In genomic region chr2:127831401-127832102, GRCm38 (mm10) we compare ENCODE assay signal across 7 mouse cellular contexts. TPM values are rescaled to one million over a fixed set of nuclear protein-coding genes. Genes with fewer than 3 reads are reported as not detected.
DNase-seq lines count a peak whose midpoint lies in the region; ATAC-seq and TF ChIP-seq lines count a peak whose summit lies in the region.

Gene Bub1 (minus strand): TSS chr2:127831865.

- no peak for TF ChIP-seq POLR2A in heart, adult 2 months (IDR thresholded peaks at IDR 0.05; ENCODE audit: insufficient read depth, low read depth, low read length)

- H3K4me3 ChIP-seq in embryonic facial prominence, embryonic 12.5 days = peak within 1 kb of the TSS; percentile 77
- H3K4me3 ChIP-seq in heart, adult 2 months = peak within 1 kb of the TSS; percentile 45
- H3K4me3 ChIP-seq in limb, embryonic 13.5 days = peak within 1 kb of the TSS; percentile 77
- peak within 1 kb of the TSS; percentile 58 for H3K4me3 ChIP-seq in midbrain, embryonic 16.5 days (ENCODE audit: low read depth, low read length)

- ATAC-seq in embryonic facial prominence, embryonic 12.5 days (ENCODE audit: insufficient number of reproducible peaks, insufficient read depth, low FRiP score, low TSS enrichment) = peak; percentile 90
- peak; percentile 98 for ATAC-seq in limb, embryonic 13.5 days (ENCODE audit: low FRiP score, low read depth)
- ATAC-seq in midbrain, embryonic 16.5 days = peak; percentile 100

- H3K9ac ChIP-seq in embryonic facial prominence, embryonic 12.5 days = peak within 1 kb of the TSS; percentile 62
- peak within 1 kb of the TSS; percentile 42; the same call in 1 of the 2 replicates for H3K9ac ChIP-seq in heart, adult 2 months (ENCODE audit: low read depth, low read length)
- peak within 1 kb of the TSS; percentile 67 for H3K9ac ChIP-seq in limb, embryonic 13.5 days
- H3K9ac ChIP-seq in midbrain, embryonic 16.5 days (ENCODE audit: low read depth, low read length) = peak within 1 kb of the TSS; percentile 62; the same call in 1 of the 2 replicates

- H3K9me3 ChIP-seq in embryonic facial prominence, embryonic 12.5 days = no peaks in the 10 kb centered on the region
- H3K9me3 ChIP-seq in limb, embryonic 13.5 days = no peaks in the 10 kb centered on the region
- no peaks in the 10 kb centered on the region for H3K9me3 ChIP-seq in midbrain, embryonic 16.5 days (replicated peaks; ENCODE audit: control insufficient read depth, low read length, poor library complexity, severe bottlenecking)

- TF ChIP-seq CTCF in heart, adult 2 months (IDR thresholded peaks at IDR 0.05) = peak; percentile 37

- WGBS in embryonic facial prominence, embryonic 12.5 days = under 1% methylated on average over 56 of the region's 56 CpGs
- WGBS in heart, adult 2 months = under 1% methylated on average over 56 of the region's 56 CpGs
- under 1% methylated on average over 56 of the region's 56 CpGs for WGBS in limb, embryonic 13.5 days
- under 1% methylated on average over 56 of the region's 56 CpGs for WGBS in midbrain, embryonic 16.5 days

- 0 out of 2 replicates have a peak, but pooled peaks cover 5% of the 10 kb centered on the region for H3K36me3 ChIP-seq in embryonic facial prominence, embryonic 12.5 days
- H3K36me3 ChIP-seq in heart, adult 2 months (ENCODE audit: control insufficient read depth, insufficient read depth, low read length) = no peaks in the 10 kb centered on the region
- 0 out of 2 replicates have a peak, but pooled peaks cover 6% of the 10 kb centered on the region for H3K36me3 ChIP-seq in limb, embryonic 13.5 days
- no peaks in the 10 kb centered on the region for H3K36me3 ChIP-seq in midbrain, embryonic 16.5 days (ENCODE audit: control insufficient read depth, insufficient read depth, low read length)

- DNase-seq in adrenal gland, postnatal 25 days = peak; percentile 97
- peak; percentile 92 to 93 for DNase-seq in heart, adult 2 months
- peak; percentile 91 to 94 for DNase-seq in kidney, adult 8-10 months
- DNase-seq in spleen, postnatal 10 days (ENCODE audit: low spot score in 2 of 2) = peak; percentile 91 to 97

- intact Hi-C loops in heart, adult 2 months (cut with DNase I) = no loop called here

- H3K79me2 ChIP-seq in heart, adult 2 months (replicated peaks; ENCODE audit: control insufficient read depth, insufficient read depth, low read length) = no peaks in the 10 kb centered on the region

- 0 out of 2 replicates have a peak within 1 kb of the TSS, but pooled peaks have one; percentile 50 for H3K27ac ChIP-seq in embryonic facial prominence, embryonic 12.5 days
- no peak within 1 kb of the TSS for H3K27ac ChIP-seq in heart, adult 2 months
- H3K27ac ChIP-seq in limb, embryonic 13.5 days = no peak within 1 kb of the TSS
- peak within 1 kb of the TSS; percentile 68 for H3K27ac ChIP-seq in midbrain, embryonic 16.5 days (ENCODE audit: low read length)

- no peaks in the 10 kb centered on the region for H3K27me3 ChIP-seq in embryonic facial prominence, embryonic 12.5 days
- no peaks in the 10 kb centered on the region for H3K27me3 ChIP-seq in heart, adult 2 months (ENCODE audit: control insufficient read depth, insufficient read depth, low read length)
- H3K27me3 ChIP-seq in limb, embryonic 13.5 days = 0 out of 2 replicates have a peak, but pooled peaks cover 5% of the 10 kb centered on the region
- no peaks in the 10 kb centered on the region for H3K27me3 ChIP-seq in midbrain, embryonic 16.5 days (ENCODE audit: control insufficient read depth, insufficient read depth, low read depth, low read length)

- H3K4me2 ChIP-seq in embryonic facial prominence, embryonic 12.5 days (replicated peaks) = peak within 1 kb of the TSS; percentile 65
- H3K4me2 ChIP-seq in limb, embryonic 13.5 days (replicated peaks) = peak within 1 kb of the TSS; percentile 81
- H3K4me2 ChIP-seq in midbrain, embryonic 16.5 days (ENCODE audit: low read length) = peak within 1 kb of the TSS; percentile 85

- peaks cover 10% of the 10 kb centered on the region for H3K4me1 ChIP-seq in embryonic facial prominence, embryonic 12.5 days
- no peaks in the 10 kb centered on the region for H3K4me1 ChIP-seq in heart, adult 2 months (ENCODE audit: control insufficient read depth, insufficient read depth, low read length)
- H3K4me1 ChIP-seq in limb, embryonic 13.5 days = peaks cover 10% of the 10 kb centered on the region
- peaks cover 11% of the 10 kb centered on the region for H3K4me1 ChIP-seq in midbrain, embryonic 16.5 days (ENCODE audit: control insufficient read depth, insufficient read depth, low read length)

- TF ChIP-seq EP300 in heart, adult 2 months (IDR thresholded peaks at IDR 0.05; ENCODE audit: insufficient read depth, low read depth, low read length) = no peak

RNA-seq across cellular contexts. Expression of gene Bub1, which starts in this region (rescaled TPM):
- 3.4 and 5.1 TPM in 2 replicates for total RNA-seq in adrenal gland, postnatal 25 days (2021)
- 69.4 and 71.8 TPM in 2 replicates for polyA plus RNA-seq in embryonic facial prominence, embryonic 12.5 days (2016; fragmentation: Nextera tagmentation; extraction: Ambion mirVana)
- under 1 TPM in 1 of 2 experiments, not detected in 1; 0.29 TPM for total RNA-seq in heart, adult 2 months (2021)
- 0.21 and 0.32 TPM in 2 replicates for polyA plus RNA-seq in heart, adult 2 months (2012; rRNA removed)
- 54.0 and 58.5 TPM in 2 replicates for polyA plus RNA-seq in limb, embryonic 13.5 days (2015; fragmentation: Nextera tagmentation; extraction: Ambion mirVana)
- polyA plus RNA-seq in midbrain, embryonic 16.5 days (2015; fragmentation: Nextera tagmentation; extraction: Ambion mirVana) = 4.3 and 6.1 TPM in 2 replicates

Comparison
In these comparisons a context has a peak if more than half of its experiments do, and no peak if none do; other contexts are left out.
1. Peak in DNase-seq, H3K4me3 ChIP-seq and H3K9ac ChIP-seq in heart, adult 2 months; RNA of the gene not detected or under 1 TPM.
2. H3K27ac ChIP-seq: peak in embryonic facial prominence, embryonic 12.5 days (single experiment) and midbrain, embryonic 16.5 days (single experiment); none in heart, adult 2 months (single experiment) and limb, embryonic 13.5 days (single experiment).
3. Peak in every context shown above with its lines, with median percentiles within 50 percentile points of each other: DNase-seq, ATAC-seq, H3K4me2 ChIP-seq, H3K4me3 ChIP-seq and H3K9ac ChIP-seq.